Mouse (Mus musculus): ENCODE measurements around the gene Elane. TPM values are rescaled to one million over a fixed set of nuclear protein-coding genes. Genes with fewer than 3 reads are reported as not detected.
"Not testable (repeated sequence)": the region's sequence is repeated elsewhere in the genome, so short reads cannot be mapped to it uniquely, and the experiment has no call there.

Elane gene
- polyA plus RNA-seq, 1 experiment from 2014 or later = not detected

- H3K27ac ChIP-seq = no peak overlapping the region
- peaks cover 22% of the 10 kb centered on the region for H3K4me1 ChIP-seq (replicated peaks; ENCODE audit: insufficient read depth, low read length)
- no peaks in the 10 kb centered on the region for H3K27me3 ChIP-seq (ENCODE audit: insufficient read depth, low read length)
- peak overlapping the region; percentile 24; the same call in 1 of the 2 replicates for H3K4me2 ChIP-seq (ENCODE audit: low read length)
- DNase-seq (ENCODE audit: low spot score) = peak; percentile 91
- TF ChIP-seq CTCF (IDR thresholded peaks at IDR 0.05; ENCODE audit: low read depth) = peak; percentile 82
- H3K9me3 ChIP-seq (replicated peaks; ENCODE audit: low read length) = no peaks in the 10 kb centered on the region
- H3K9ac ChIP-seq (ENCODE audit: low read depth, low read length) = no peak overlapping the region
- no peak overlapping the region for H3K4me3 ChIP-seq (replicated peaks; ENCODE audit: low read depth, low read length)
- 15% methylated on average over 22 of the region's 22 CpGs for WGBS
- ATAC-seq (replicated peaks; ENCODE audit: low FRiP score, low read depth) = no peak
- H3K36me3 ChIP-seq (ENCODE audit: insufficient read depth, low read length) = no peaks in the 10 kb centered on the region
Observed at GRCm38 (mm10) chr10:79883297-79884084, 2.6 kb upstream of the Elane start.

- 50% methylated on average over 4 of the region's 4 CpGs for WGBS
- no peak overlapping the region for H3K4me3 ChIP-seq (replicated peaks; ENCODE audit: low read depth, low read length)
- no peak overlapping the region for H3K4me2 ChIP-seq (ENCODE audit: low read length)
- no peaks in the 10 kb centered on the region for H3K36me3 ChIP-seq (ENCODE audit: insufficient read depth, low read length)
- H3K9ac ChIP-seq (ENCODE audit: low read depth, low read length) = no peak overlapping the region
- DNase-seq (ENCODE audit: low spot score) (no peak), ATAC-seq (replicated peaks; ENCODE audit: low FRiP score, low read depth) (no peak)
- H3K27ac ChIP-seq = no peak overlapping the region
- peaks cover 19% of the 10 kb centered on the region for H3K4me1 ChIP-seq (replicated peaks; ENCODE audit: insufficient read depth, low read length)
- H3K27me3 ChIP-seq (ENCODE audit: insufficient read depth, low read length) = no peaks in the 10 kb centered on the region
- no peak for TF ChIP-seq CTCF (IDR thresholded peaks at IDR 0.05; ENCODE audit: low read depth)
- no peaks in the 10 kb centered on the region for H3K9me3 ChIP-seq (replicated peaks; ENCODE audit: low read length)
Observed at GRCm38 (mm10) chr10:79884446-79884845, 1.6 kb upstream of the Elane start.

GRCm38 (mm10) chr10:79884938-79885337, 1.1 kb upstream of the Elane start:
- not testable (repeated sequence) for ATAC-seq (replicated peaks; ENCODE audit: low FRiP score, low read depth); H3K27ac ChIP-seq; H3K27me3 ChIP-seq (ENCODE audit: insufficient read depth, low read length); H3K9ac ChIP-seq (ENCODE audit: low read depth, low read length); H3K9me3 ChIP-seq (replicated peaks; ENCODE audit: low read length); H3K4me3 ChIP-seq (replicated peaks; ENCODE audit: low read depth, low read length); DNase-seq (ENCODE audit: low spot score); H3K36me3 ChIP-seq (ENCODE audit: insufficient read depth, low read length); H3K4me2 ChIP-seq (ENCODE audit: low read length)
- WGBS = 54% methylated on average over 2 of the region's 3 CpGs
- H3K4me1 ChIP-seq (replicated peaks; ENCODE audit: insufficient read depth, low read length) = peaks cover 14% of the 10 kb centered on the region

- Histone ChIP-seq H3K4me2 (ENCODE audit: low read length) (no peak overlapping the region), H3K27ac (no peak overlapping the region), H3K4me3 (replicated peaks; ENCODE audit: low read depth, low read length) (no peak overlapping the region), H3K4me1 (replicated peaks; ENCODE audit: insufficient read depth, low read length) (peaks cover 12% of the 10 kb centered on the region), H3K36me3 (ENCODE audit: insufficient read depth, low read length) (no peaks in the 10 kb centered on the region), H3K27me3 (ENCODE audit: insufficient read depth, low read length) (no peaks in the 10 kb centered on the region), H3K9ac (ENCODE audit: low read depth, low read length) (no peak overlapping the region), H3K9me3 (replicated peaks; ENCODE audit: low read length) (no peaks in the 10 kb centered on the region)
- ATAC-seq (replicated peaks; ENCODE audit: low FRiP score, low read depth) (no peak), DNase-seq (ENCODE audit: low spot score) (no peak)
- WGBS = 80% methylated on average over 8 of the region's 8 CpGs
- TF ChIP-seq CTCF (IDR thresholded peaks at IDR 0.05; ENCODE audit: low read depth) = no peak
Observed at GRCm38 (mm10) chr10:79886611-79887010, 564 bp downstream of the Elane start.

GRCm38 (mm10) chr10:79889386-79889785, 3.3 kb downstream of the Elane start:
- DNase-seq (ENCODE audit: low spot score) = peak; percentile 73
- Histone ChIP-seq H3K27ac (no peak overlapping the region), H3K9me3 (replicated peaks; ENCODE audit: low read length) (no peaks in the 10 kb centered on the region), H3K27me3 (ENCODE audit: insufficient read depth, low read length) (no peaks in the 10 kb centered on the region), H3K4me1 (replicated peaks; ENCODE audit: insufficient read depth, low read length) (no peaks in the 10 kb centered on the region), H3K36me3 (ENCODE audit: insufficient read depth, low read length) (0 out of 2 replicates have a peak, but pooled peaks cover 5% of the 10 kb centered on the region), H3K4me2 (ENCODE audit: low read length) (no peak overlapping the region), H3K9ac (ENCODE audit: low read depth, low read length) (no peak overlapping the region), H3K4me3 (replicated peaks; ENCODE audit: low read depth, low read length) (no peak overlapping the region)
- TF ChIP-seq CTCF (IDR thresholded peaks at IDR 0.05; ENCODE audit: low read depth) = no peak
- 40% methylated on average over 2 of the region's 2 CpGs for WGBS
- no peak for ATAC-seq (replicated peaks; ENCODE audit: low FRiP score, low read depth)

- no peaks in the 10 kb centered on the region for H3K9me3 ChIP-seq (replicated peaks; ENCODE audit: low read length)
- H3K9ac ChIP-seq (ENCODE audit: low read depth, low read length) = no peak within 1 kb of the TSS
- 40% methylated on average over 5 of the region's 5 CpGs for WGBS
- no peaks in the 10 kb centered on the region for H3K27me3 ChIP-seq (ENCODE audit: insufficient read depth, low read length)
- no peak for ATAC-seq (replicated peaks; ENCODE audit: low FRiP score, low read depth)
- H3K4me3 ChIP-seq (replicated peaks; ENCODE audit: low read depth, low read length) = no peak within 1 kb of the TSS
- H3K36me3 ChIP-seq (ENCODE audit: insufficient read depth, low read length) = peaks cover 15% of the 10 kb centered on the region
- no peak for TF ChIP-seq CTCF (IDR thresholded peaks at IDR 0.05; ENCODE audit: low read depth)
- no peak for DNase-seq (ENCODE audit: low spot score)
- H3K4me2 ChIP-seq (ENCODE audit: low read length) = no peak within 1 kb of the TSS
- no peak within 1 kb of the TSS for H3K27ac ChIP-seq
- H3K4me1 ChIP-seq (replicated peaks; ENCODE audit: insufficient read depth, low read length) = no peaks in the 10 kb centered on the region
Observed at GRCm38 (mm10) chr10:79890670-79891069, 4.6 kb downstream of the Elane start, which contains the start of gene Cfd. Cfd (plus strand) TSS chr10:79890853.

All from kidney, postnatal 0 days (tissue).